Mouse (Mus musculus): ENCODE data around the gene Cep72. TPM values are rescaled to one million over a fixed set of nuclear protein-coding genes. Genes with fewer than 3 reads are reported as not detected.

The Cep72 gene
- 10.3 and 10.4 TPM in 2 replicates for polyA plus RNA-seq (2015; fragmentation: Nextera tagmentation; extraction: Ambion mirVana)

GRCm38 (mm10) chr13:74061613-74062377 lies at the start of gene Cep72:
TSS of gene Cep72 (minus strand) at chr13:74062299.
- peak within 1 kb of the TSS; percentile 62 for H3K27ac ChIP-seq (ENCODE audit: low read length)
- no peaks in the 10 kb centered on the region for H3K9me3 ChIP-seq (ENCODE audit: control insufficient read depth, low read length)
- peak within 1 kb of the TSS; percentile 84 for H3K9ac ChIP-seq (replicated peaks; ENCODE audit: low read depth, low read length)
- peak; percentile 95 for ATAC-seq
- no peaks in the 10 kb centered on the region for H3K4me1 ChIP-seq (replicated peaks; ENCODE audit: control insufficient read depth, insufficient read depth, low read length)
- peak within 1 kb of the TSS; percentile 57 for H3K4me2 ChIP-seq (ENCODE audit: low read length)
- WGBS: 3% methylated on average over 48 of the region's 48 CpGs
- 0 out of 2 replicates have a peak, but pooled peaks cover 6% of the 10 kb centered on the region for H3K36me3 ChIP-seq (ENCODE audit: control insufficient read depth, insufficient read depth)
- peak within 1 kb of the TSS; percentile 89 for H3K4me3 ChIP-seq (replicated peaks; ENCODE audit: low read length)
- H3K27me3 ChIP-seq (replicated peaks; ENCODE audit: control insufficient read depth, insufficient read depth, low read length): no peaks in the 10 kb centered on the region

- H3K9ac ChIP-seq (replicated peaks; ENCODE audit: low read depth, low read length): no peak overlapping the region
- H3K4me1 ChIP-seq (replicated peaks; ENCODE audit: control insufficient read depth, insufficient read depth, low read length): no peaks in the 10 kb centered on the region
- ATAC-seq: no peak
- H3K4me3 ChIP-seq (replicated peaks; ENCODE audit: low read length): no peak overlapping the region
- WGBS: 80% methylated on average over 2 of the region's 2 CpGs
- H3K27ac ChIP-seq (ENCODE audit: low read length): no peak overlapping the region
- no peaks in the 10 kb centered on the region for H3K9me3 ChIP-seq (ENCODE audit: control insufficient read depth, low read length)
- H3K36me3 ChIP-seq (ENCODE audit: control insufficient read depth, insufficient read depth): no peaks in the 10 kb centered on the region
- H3K27me3 ChIP-seq (replicated peaks; ENCODE audit: control insufficient read depth, insufficient read depth, low read length): no peaks in the 10 kb centered on the region
- no peak overlapping the region for H3K4me2 ChIP-seq (ENCODE audit: low read length)
These were observed 45.3 kb upstream of the Cep72 start for GRCm38 (mm10) chr13:74107410-74107809.

- Histone ChIP-seq H3K27me3 (replicated peaks; ENCODE audit: control insufficient read depth, insufficient read depth, low read length) (no peaks in the 10 kb centered on the region), H3K9me3 (ENCODE audit: control insufficient read depth, low read length) (no peaks in the 10 kb centered on the region), H3K4me3 (replicated peaks; ENCODE audit: low read length) (no peak overlapping the region), H3K27ac (ENCODE audit: low read length) (no peak overlapping the region), H3K36me3 (ENCODE audit: control insufficient read depth, insufficient read depth) (no peaks in the 10 kb centered on the region), H3K4me2 (ENCODE audit: low read length) (no peak overlapping the region), H3K4me1 (replicated peaks; ENCODE audit: control insufficient read depth, insufficient read depth, low read length) (no peaks in the 10 kb centered on the region), H3K9ac (replicated peaks; ENCODE audit: low read depth, low read length) (no peak overlapping the region)
- no peak for ATAC-seq
- 83% methylated on average over 7 of the region's 7 CpGs for WGBS
These were observed 42.3 kb upstream of the Cep72 start for GRCm38 (mm10) chr13:74104417-74104816.

- Histone ChIP-seq H3K27ac (ENCODE audit: low read length) (no peak overlapping the region), H3K36me3 (ENCODE audit: control insufficient read depth, insufficient read depth) (no peaks in the 10 kb centered on the region), H3K27me3 (replicated peaks; ENCODE audit: control insufficient read depth, insufficient read depth, low read length) (no peaks in the 10 kb centered on the region), H3K9me3 (ENCODE audit: control insufficient read depth, low read length) (no peaks in the 10 kb centered on the region), H3K4me3 (replicated peaks; ENCODE audit: low read length) (no peak overlapping the region), H3K4me2 (ENCODE audit: low read length) (no peak overlapping the region), H3K9ac (replicated peaks; ENCODE audit: low read depth, low read length) (no peak overlapping the region), H3K4me1 (replicated peaks; ENCODE audit: control insufficient read depth, insufficient read depth, low read length) (no peaks in the 10 kb centered on the region)
- no peak for ATAC-seq
- WGBS: 78% methylated on average over 4 of the region's 4 CpGs
These were observed 40.9 kb upstream of the Cep72 start for GRCm38 (mm10) chr13:74102831-74103582.

GRCm38 (mm10) chr13:74102108-74102830 lies 40.2 kb upstream of the Cep72 start:
- Histone ChIP-seq H3K9ac (replicated peaks; ENCODE audit: low read depth, low read length) (no peak overlapping the region), H3K27ac (ENCODE audit: low read length) (no peak overlapping the region), H3K9me3 (ENCODE audit: control insufficient read depth, low read length) (no peaks in the 10 kb centered on the region), H3K4me3 (replicated peaks; ENCODE audit: low read length) (no peak overlapping the region), H3K4me1 (replicated peaks; ENCODE audit: control insufficient read depth, insufficient read depth, low read length) (no peaks in the 10 kb centered on the region), H3K4me2 (ENCODE audit: low read length) (no peak overlapping the region), H3K27me3 (replicated peaks; ENCODE audit: control insufficient read depth, insufficient read depth, low read length) (no peaks in the 10 kb centered on the region), H3K36me3 (ENCODE audit: control insufficient read depth, insufficient read depth) (no peaks in the 10 kb centered on the region)
- WGBS: 86% methylated on average over 8 of the region's 8 CpGs
- no peak for ATAC-seq

DNA sequence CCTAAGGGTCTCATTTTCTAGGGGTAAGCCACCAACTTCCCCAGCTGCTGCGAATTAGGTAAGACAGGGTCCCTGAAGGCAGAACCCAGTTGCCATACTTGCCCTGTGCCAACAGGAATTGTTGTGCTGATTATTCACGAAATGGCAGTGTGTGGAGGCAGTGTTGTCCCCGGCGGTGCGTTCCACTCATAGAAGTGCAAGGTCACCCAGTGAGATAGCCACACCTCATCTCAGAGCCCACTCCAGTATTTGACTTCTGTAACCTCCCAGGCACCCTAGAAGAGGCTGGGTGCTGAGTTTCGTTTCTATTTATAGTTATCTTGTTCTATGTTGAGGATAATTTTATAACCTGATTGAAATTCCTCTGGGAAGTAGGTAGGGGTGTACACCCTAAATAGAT lies 36.8 kb upstream of the Cep72 start:
- H3K27ac ChIP-seq (ENCODE audit: low read length): no peak overlapping the region
- no peaks in the 10 kb centered on the region for H3K27me3 ChIP-seq (replicated peaks; ENCODE audit: control insufficient read depth, insufficient read depth, low read length)
- H3K36me3 ChIP-seq (ENCODE audit: control insufficient read depth, insufficient read depth): no peaks in the 10 kb centered on the region
- no peak for ATAC-seq
- no peaks in the 10 kb centered on the region for H3K4me1 ChIP-seq (replicated peaks; ENCODE audit: control insufficient read depth, insufficient read depth, low read length)
- no peak overlapping the region for H3K9ac ChIP-seq (replicated peaks; ENCODE audit: low read depth, low read length)
- 81% methylated on average over 6 of the region's 6 CpGs for WGBS
- H3K9me3 ChIP-seq (ENCODE audit: control insufficient read depth, low read length): no peaks in the 10 kb centered on the region
- no peak overlapping the region for H3K4me2 ChIP-seq (ENCODE audit: low read length)
- no peak overlapping the region for H3K4me3 ChIP-seq (replicated peaks; ENCODE audit: low read length)

DNA sequence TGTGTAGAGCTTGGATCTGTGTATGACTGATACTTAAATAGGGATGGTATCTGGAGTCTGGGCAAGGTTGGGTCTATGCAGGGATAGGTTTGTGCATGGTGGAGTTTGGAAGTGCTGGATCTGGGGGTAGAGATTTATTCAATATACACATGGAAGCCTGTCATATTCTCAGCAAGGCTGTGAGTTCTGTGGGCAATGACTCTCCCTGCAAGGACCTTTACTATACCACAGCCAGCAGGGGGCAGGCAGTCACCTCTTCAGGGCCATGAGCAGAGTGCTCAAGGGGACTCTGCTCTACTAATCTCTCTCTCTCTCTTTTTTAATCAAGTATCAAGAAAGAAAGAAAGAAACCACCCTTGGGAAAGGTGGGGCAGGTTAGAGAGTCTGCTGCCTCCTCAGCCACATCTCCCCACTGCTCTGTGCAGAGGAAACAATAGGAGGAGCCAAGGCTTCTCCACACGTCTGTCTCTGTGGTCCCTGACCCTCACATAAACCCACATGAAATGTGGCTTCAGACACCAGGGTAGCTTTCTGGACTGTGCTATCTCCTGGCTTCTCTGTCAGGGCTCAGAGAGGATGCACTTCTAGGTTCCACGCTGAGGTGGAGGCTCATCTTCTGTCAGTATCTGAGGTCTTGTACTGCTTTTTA lies 34.7 kb upstream of the Cep72 start:
- ATAC-seq: peak; percentile 86
- WGBS: 39% methylated on average over 2 of the region's 2 CpGs

GRCm38 (mm10) chr13:74095936-74096335 lies 33.8 kb upstream of the Cep72 start:
- WGBS: 60% methylated on average over 2 of the region's 2 CpGs
- no peaks in the 10 kb centered on the region for H3K4me1 ChIP-seq (replicated peaks; ENCODE audit: control insufficient read depth, insufficient read depth, low read length)

More for the DNA sequence above, 34.7 kb upstream of the Cep72 start:
- Histone ChIP-seq H3K9me3 (ENCODE audit: control insufficient read depth, low read length) (no peaks in the 10 kb centered on the region), H3K36me3 (ENCODE audit: control insufficient read depth, insufficient read depth) (no peaks in the 10 kb centered on the region), H3K27me3 (replicated peaks; ENCODE audit: control insufficient read depth, insufficient read depth, low read length) (no peaks in the 10 kb centered on the region), H3K9ac (replicated peaks; ENCODE audit: low read depth, low read length) (no peak overlapping the region), H3K4me2 (ENCODE audit: low read length) (no peak overlapping the region), H3K4me1 (replicated peaks; ENCODE audit: control insufficient read depth, insufficient read depth, low read length) (no peaks in the 10 kb centered on the region), H3K27ac (ENCODE audit: low read length) (no peak overlapping the region), H3K4me3 (replicated peaks; ENCODE audit: low read length) (no peak overlapping the region)

DNA sequence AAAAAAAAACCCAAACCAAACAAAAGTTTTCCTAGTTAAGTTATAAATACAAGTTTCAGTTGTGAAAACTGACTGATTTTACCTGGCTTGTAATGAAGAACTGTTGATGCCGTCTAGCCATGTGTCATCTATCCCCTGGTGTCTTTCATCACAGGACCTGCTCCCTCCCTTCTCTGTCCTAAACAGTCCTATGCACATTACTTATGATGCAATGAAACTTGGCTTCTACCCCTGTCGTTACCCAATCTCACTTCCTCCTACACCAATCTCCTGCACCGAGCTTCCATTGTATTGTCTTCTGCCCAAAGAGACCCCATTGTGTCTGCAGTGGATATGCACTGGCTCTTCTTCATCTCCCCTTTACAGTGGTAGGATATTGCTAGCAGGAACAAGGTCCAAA lies 28.2 kb upstream of the Cep72 start:
- WGBS: 70% methylated on average over 3 of the region's 3 CpGs
- no peak for ATAC-seq
- H3K9me3 ChIP-seq (ENCODE audit: control insufficient read depth, low read length): no peaks in the 10 kb centered on the region
- no peak overlapping the region for H3K4me3 ChIP-seq (replicated peaks; ENCODE audit: low read length)
- H3K4me2 ChIP-seq (ENCODE audit: low read length): no peak overlapping the region
- no peaks in the 10 kb centered on the region for H3K27me3 ChIP-seq (replicated peaks; ENCODE audit: control insufficient read depth, insufficient read depth, low read length)
- no peaks in the 10 kb centered on the region for H3K4me1 ChIP-seq (replicated peaks; ENCODE audit: control insufficient read depth, insufficient read depth, low read length)
- H3K27ac ChIP-seq (ENCODE audit: low read length): no peak overlapping the region
- no peaks in the 10 kb centered on the region for H3K36me3 ChIP-seq (ENCODE audit: control insufficient read depth, insufficient read depth)
- no peak overlapping the region for H3K9ac ChIP-seq (replicated peaks; ENCODE audit: low read depth, low read length)

More at GRCm38 (mm10) chr13:74095936-74096335, 33.8 kb upstream of the Cep72 start:
- no peaks in the 10 kb centered on the region for H3K27me3 ChIP-seq (replicated peaks; ENCODE audit: control insufficient read depth, insufficient read depth, low read length)
- no peak for ATAC-seq
- H3K36me3 ChIP-seq (ENCODE audit: control insufficient read depth, insufficient read depth): no peaks in the 10 kb centered on the region
- no peaks in the 10 kb centered on the region for H3K9me3 ChIP-seq (ENCODE audit: control insufficient read depth, low read length)
- no peak overlapping the region for H3K4me2 ChIP-seq (ENCODE audit: low read length)
- H3K27ac ChIP-seq (ENCODE audit: low read length): no peak overlapping the region
- no peak overlapping the region for H3K4me3 ChIP-seq (replicated peaks; ENCODE audit: low read length)
- H3K9ac ChIP-seq (replicated peaks; ENCODE audit: low read depth, low read length): no peak overlapping the region

All from forebrain, embryonic 16.5 days (tissue).